Comparison of ENCODE assay signal across 9 mouse cellular contexts in genomic region chr8:120319449-120319848, GRCm38 (mm10).
DNase-seq lines count a peak whose midpoint lies in the region; ATAC-seq and TF ChIP-seq lines count a peak whose summit lies in the region.
"Had no signal": no experiment of that assay in that cellular context is flagged by ENCODE, and none has a peak within 500 bp of the region (broad histone marks: within the 10 kb centered on the region; RNA-seq: fewer than 3 reads in every experiment).

No protein-coding gene starts in this region.

- H3K27ac ChIP-seq in kidney, embryonic 16.5 days (ENCODE audit: low read length): no peak overlapping the region
- no peak overlapping the region for H3K27ac ChIP-seq in cerebellum, adult 2 months (ENCODE audit: insufficient read depth, low read length)
- no peak overlapping the region for H3K27ac ChIP-seq in hindbrain, embryonic 14.5 days
- H3K27ac ChIP-seq in limb, embryonic 10.5 days: 0 out of 2 replicates have a peak overlapping the region, but pooled peaks have one; percentile 42
- H3K27ac ChIP-seq in midbrain, embryonic 15.5 days: no peak overlapping the region
- H3K27ac ChIP-seq: macrophage had no signal

- no peak for TF ChIP-seq POLR2A in cerebellum, adult 2 months (IDR thresholded peaks at IDR 0.05; ENCODE audit: borderline replicate concordance, insufficient read depth, low read length)

- 21% methylated on average over 7 of the region's 7 CpGs for WGBS in kidney, embryonic 16.5 days
- 20% methylated on average over 7 of the region's 7 CpGs for WGBS in cerebellum, adult 2 months
- 24% methylated on average over 7 of the region's 7 CpGs for WGBS in hindbrain, embryonic 14.5 days
- 25% methylated on average over 7 of the region's 7 CpGs for WGBS in limb, embryonic 10.5 days
- 21% methylated on average over 7 of the region's 7 CpGs for WGBS in midbrain, embryonic 15.5 days

- no peaks in the 10 kb centered on the region for H3K9me3 ChIP-seq in kidney, embryonic 16.5 days (ENCODE audit: low read length)
- no peaks in the 10 kb centered on the region for H3K9me3 ChIP-seq in hindbrain, embryonic 14.5 days (ENCODE audit: control insufficient read depth, low read length)
- no peaks in the 10 kb centered on the region for H3K9me3 ChIP-seq in limb, embryonic 10.5 days (replicated peaks)
- no peaks in the 10 kb centered on the region for H3K9me3 ChIP-seq in midbrain, embryonic 15.5 days

- no peaks in the 10 kb centered on the region for H3K36me3 ChIP-seq in kidney, embryonic 16.5 days (ENCODE audit: insufficient read depth, low read length)
- no peaks in the 10 kb centered on the region for H3K36me3 ChIP-seq in hindbrain, embryonic 14.5 days (replicated peaks; ENCODE audit: control insufficient read depth, insufficient read depth)
- no peaks in the 10 kb centered on the region; the same call in 1 of the 2 replicates for H3K36me3 ChIP-seq in limb, embryonic 10.5 days
- H3K36me3 ChIP-seq in midbrain, embryonic 15.5 days (replicated peaks): no peaks in the 10 kb centered on the region

- peak; percentile 100 for TF ChIP-seq CTCF in cerebellum, adult 2 months (IDR thresholded peaks at IDR 0.05; ENCODE audit: borderline replicate concordance, insufficient read depth, low read depth, low read length)

- H3K9ac ChIP-seq in kidney, embryonic 16.5 days (replicated peaks; ENCODE audit: low read length): no peak overlapping the region
- no peak overlapping the region for H3K9ac ChIP-seq in hindbrain, embryonic 14.5 days
- no peak overlapping the region for H3K9ac ChIP-seq in midbrain, embryonic 15.5 days

- peak; percentile 79 for DNase-seq in kidney, adult 18-20 months
- peak; percentile 77 to 86 for DNase-seq in cerebellum, adult 2 months
- peak; percentile 76 for DNase-seq in gastrocnemius, adult 18-20 months (ENCODE audit: low spot score)
- peak; percentile 72 for DNase-seq in hindbrain, embryonic 14.5 days (ENCODE audit: low spot score)
- DNase-seq in limb, embryonic 10.5 days (ENCODE audit: low spot score): peak; percentile 87
- peak; percentile 70 to 85 for DNase-seq in spleen, postnatal 14 days (ENCODE audit: low spot score in 2 of 2)

- H3K4me1 ChIP-seq in kidney, embryonic 16.5 days (ENCODE audit: insufficient read depth, low read length): peaks cover 21% of the 10 kb centered on the region
- H3K4me1 ChIP-seq in cerebellum, adult 2 months (ENCODE audit: control insufficient read depth, insufficient read depth, low read length): 0 out of 2 replicates have a peak, but pooled peaks cover 2% of the 10 kb centered on the region
- peaks cover 28% of the 10 kb centered on the region for H3K4me1 ChIP-seq in hindbrain, embryonic 14.5 days (replicated peaks; ENCODE audit: control insufficient read depth, insufficient read depth, low read length)
- peaks cover 66% of the 10 kb centered on the region for H3K4me1 ChIP-seq in limb, embryonic 10.5 days
- peaks cover 26% of the 10 kb centered on the region for H3K4me1 ChIP-seq in midbrain, embryonic 15.5 days

- H3K4me3 ChIP-seq in kidney, embryonic 16.5 days (ENCODE audit: low read length): no peak overlapping the region
- H3K4me3 ChIP-seq in cerebellum, adult 2 months (replicated peaks; ENCODE audit: insufficient read depth, low read depth, low read length): no peak overlapping the region
- no peak overlapping the region for H3K4me3 ChIP-seq in hindbrain, embryonic 14.5 days (replicated peaks; ENCODE audit: low read length)
- H3K4me3 ChIP-seq in limb, embryonic 10.5 days: no peak overlapping the region
- no peak overlapping the region for H3K4me3 ChIP-seq in midbrain, embryonic 15.5 days

- H3K4me2 ChIP-seq in kidney, embryonic 16.5 days (replicated peaks; ENCODE audit: low read depth, low read length): no peak overlapping the region
- H3K4me2 ChIP-seq in hindbrain, embryonic 14.5 days (replicated peaks): no peak overlapping the region
- no peak overlapping the region for H3K4me2 ChIP-seq in midbrain, embryonic 15.5 days

- no peaks in the 10 kb centered on the region for H3K27me3 ChIP-seq in kidney, embryonic 16.5 days (ENCODE audit: insufficient read depth, low read length)
- H3K27me3 ChIP-seq in cerebellum, adult 2 months (ENCODE audit: control insufficient read depth, insufficient read depth, low read length): no peaks in the 10 kb centered on the region
- no peaks in the 10 kb centered on the region; the same call in 1 of the 2 replicates for H3K27me3 ChIP-seq in hindbrain, embryonic 14.5 days (ENCODE audit: control insufficient read depth, insufficient read depth, low read length)
- 0 out of 2 replicates have a peak, but pooled peaks cover 3% of the 10 kb centered on the region for H3K27me3 ChIP-seq in limb, embryonic 10.5 days (ENCODE audit: low read depth, poor library complexity, severe bottlenecking)
- no peaks in the 10 kb centered on the region for H3K27me3 ChIP-seq in midbrain, embryonic 15.5 days (replicated peaks)

- no peak for ATAC-seq in kidney, embryonic 16.5 days (ENCODE audit: low FRiP score, low TSS enrichment)
- ATAC-seq in hindbrain, embryonic 14.5 days (ENCODE audit: low FRiP score): no peak
- peak; percentile 21; the same call in 1 of the 2 replicates for ATAC-seq in midbrain, embryonic 15.5 days (replicated peaks)
